Mouse (Mus musculus): ENCODE data around the gene Epb41l1. TPM values are rescaled to one million over a fixed set of nuclear protein-coding genes. Genes with fewer than 3 reads are reported as not detected.

The Epb41l1 gene
- polyA plus RNA-seq, 1 experiment, result 11.8 TPM

- 89% methylated on average over 7 of the region's 7 CpGs for WGBS
- Histone ChIP-seq H3K27me3 (ENCODE audit: control insufficient read depth, insufficient read depth, low read length) (0 out of 2 replicates have a peak, but pooled peaks cover 3% of the 10 kb centered on the region), H3K36me3 (ENCODE audit: control insufficient read depth, insufficient read depth, low read length) (no peaks in the 10 kb centered on the region), H3K4me1 (ENCODE audit: control insufficient read depth, insufficient read depth, insufficient read length, low read length) (peaks cover 7% of the 10 kb centered on the region), H3K27ac (ENCODE audit: insufficient read depth, low read depth, low read length) (no peak overlapping the region), H3K4me3 (ENCODE audit: low read depth, low read length) (no peak overlapping the region)
- TF ChIP-seq POLR2A (IDR thresholded peaks at IDR 0.05; ENCODE audit: low read depth, low read length) (no peak), CTCF (IDR thresholded peaks at IDR 0.05; ENCODE audit: extremely low read depth, insufficient read length, insufficient replicate concordance, low read depth, low read length) (no peak)
Measured at GRCm38 (mm10) chr2:156470938-156471337, 50.2 kb downstream of the Epb41l1 start.

DNA sequence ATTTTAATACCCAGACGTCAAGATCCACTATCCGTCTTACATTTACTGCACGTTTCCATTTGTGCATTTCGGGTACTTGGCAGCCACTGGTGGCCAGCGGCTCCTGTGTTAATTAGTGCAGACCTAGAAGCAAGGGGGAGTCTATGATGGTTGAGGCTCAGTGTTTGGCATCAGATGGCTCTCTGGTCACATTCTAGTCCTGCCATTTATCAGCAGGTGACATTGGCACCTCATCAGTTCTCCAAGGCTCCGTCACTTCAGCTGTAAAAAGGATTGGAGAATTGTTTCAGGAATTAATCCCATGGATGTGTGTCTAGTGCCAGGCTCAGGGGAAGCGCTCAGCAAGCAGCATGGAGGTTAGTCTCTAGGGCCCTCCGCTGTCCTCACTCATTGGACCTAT lies 51.6 kb downstream of the Epb41l1 start:
- TF ChIP-seq CTCF (IDR thresholded peaks at IDR 0.05; ENCODE audit: extremely low read depth, insufficient read length, insufficient replicate concordance, low read depth, low read length), result no peak
- H3K36me3 ChIP-seq (ENCODE audit: control insufficient read depth, insufficient read depth, low read length), result no peaks in the 10 kb centered on the region
- 93% methylated on average over 8 of the region's 8 CpGs for WGBS
- H3K27ac ChIP-seq (ENCODE audit: insufficient read depth, low read depth, low read length), result no peak overlapping the region
- peaks cover 8% of the 10 kb centered on the region for H3K27me3 ChIP-seq (ENCODE audit: control insufficient read depth, insufficient read depth, low read length)
- H3K4me1 ChIP-seq (ENCODE audit: control insufficient read depth, insufficient read depth, insufficient read length, low read length), result peaks cover 8% of the 10 kb centered on the region
- no peak overlapping the region for H3K4me3 ChIP-seq (ENCODE audit: low read depth, low read length)

- no peak overlapping the region for H3K27ac ChIP-seq (ENCODE audit: insufficient read depth, low read depth, low read length)
- H3K27me3 ChIP-seq (ENCODE audit: control insufficient read depth, insufficient read depth, low read length), result peaks cover 11% of the 10 kb centered on the region
- H3K36me3 ChIP-seq (ENCODE audit: control insufficient read depth, insufficient read depth, low read length), result no peaks in the 10 kb centered on the region
- peaks cover 8% of the 10 kb centered on the region for H3K4me1 ChIP-seq (ENCODE audit: control insufficient read depth, insufficient read depth, insufficient read length, low read length)
- H3K4me3 ChIP-seq (ENCODE audit: low read depth, low read length), result no peak overlapping the region
- TF ChIP-seq CTCF (IDR thresholded peaks at IDR 0.05; ENCODE audit: extremely low read depth, insufficient read length, insufficient replicate concordance, low read depth, low read length), result no peak
- no peak for TF ChIP-seq POLR2A (IDR thresholded peaks at IDR 0.05; ENCODE audit: low read depth, low read length)
- 82% methylated on average over 8 of the region's 8 CpGs for WGBS
Measured at GRCm38 (mm10) chr2:156473696-156474095, 53.0 kb downstream of the Epb41l1 start.

- Histone ChIP-seq H3K4me1 (ENCODE audit: control insufficient read depth, insufficient read depth, insufficient read length, low read length) (peaks cover 8% of the 10 kb centered on the region), H3K27ac (ENCODE audit: insufficient read depth, low read depth, low read length) (no peak overlapping the region), H3K27me3 (ENCODE audit: control insufficient read depth, insufficient read depth, low read length) (peaks cover 11% of the 10 kb centered on the region), H3K36me3 (ENCODE audit: control insufficient read depth, insufficient read depth, low read length) (no peaks in the 10 kb centered on the region), H3K4me3 (ENCODE audit: low read depth, low read length) (no peak overlapping the region)
- WGBS, result 56% methylated on average over 3 of the region's 3 CpGs
- TF ChIP-seq POLR2A (IDR thresholded peaks at IDR 0.05; ENCODE audit: low read depth, low read length), result no peak
- TF ChIP-seq CTCF (IDR thresholded peaks at IDR 0.05; ENCODE audit: extremely low read depth, insufficient read length, insufficient replicate concordance, low read depth, low read length), result no peak
Measured at GRCm38 (mm10) chr2:156474111-156474510, 53.4 kb downstream of the Epb41l1 start.

- 15% methylated on average over 12 of the region's 12 CpGs for WGBS
- H3K27ac ChIP-seq (ENCODE audit: insufficient read depth, low read depth, low read length), result no peak overlapping the region
- peaks cover 8% of the 10 kb centered on the region for H3K4me1 ChIP-seq (ENCODE audit: control insufficient read depth, insufficient read depth, insufficient read length, low read length)
- H3K27me3 ChIP-seq (ENCODE audit: control insufficient read depth, insufficient read depth, low read length), result peaks cover 11% of the 10 kb centered on the region
- H3K4me3 ChIP-seq (ENCODE audit: low read depth, low read length), result peak overlapping the region; percentile 67
- TF ChIP-seq CTCF (IDR thresholded peaks at IDR 0.05; ENCODE audit: extremely low read depth, insufficient read length, insufficient replicate concordance, low read depth, low read length), result no peak
- TF ChIP-seq POLR2A (IDR thresholded peaks at IDR 0.05; ENCODE audit: low read depth, low read length), result no peak
- H3K36me3 ChIP-seq (ENCODE audit: control insufficient read depth, insufficient read depth, low read length), result no peaks in the 10 kb centered on the region
Measured at GRCm38 (mm10) chr2:156474891-156475284, 54.2 kb downstream of the Epb41l1 start.

DNA sequence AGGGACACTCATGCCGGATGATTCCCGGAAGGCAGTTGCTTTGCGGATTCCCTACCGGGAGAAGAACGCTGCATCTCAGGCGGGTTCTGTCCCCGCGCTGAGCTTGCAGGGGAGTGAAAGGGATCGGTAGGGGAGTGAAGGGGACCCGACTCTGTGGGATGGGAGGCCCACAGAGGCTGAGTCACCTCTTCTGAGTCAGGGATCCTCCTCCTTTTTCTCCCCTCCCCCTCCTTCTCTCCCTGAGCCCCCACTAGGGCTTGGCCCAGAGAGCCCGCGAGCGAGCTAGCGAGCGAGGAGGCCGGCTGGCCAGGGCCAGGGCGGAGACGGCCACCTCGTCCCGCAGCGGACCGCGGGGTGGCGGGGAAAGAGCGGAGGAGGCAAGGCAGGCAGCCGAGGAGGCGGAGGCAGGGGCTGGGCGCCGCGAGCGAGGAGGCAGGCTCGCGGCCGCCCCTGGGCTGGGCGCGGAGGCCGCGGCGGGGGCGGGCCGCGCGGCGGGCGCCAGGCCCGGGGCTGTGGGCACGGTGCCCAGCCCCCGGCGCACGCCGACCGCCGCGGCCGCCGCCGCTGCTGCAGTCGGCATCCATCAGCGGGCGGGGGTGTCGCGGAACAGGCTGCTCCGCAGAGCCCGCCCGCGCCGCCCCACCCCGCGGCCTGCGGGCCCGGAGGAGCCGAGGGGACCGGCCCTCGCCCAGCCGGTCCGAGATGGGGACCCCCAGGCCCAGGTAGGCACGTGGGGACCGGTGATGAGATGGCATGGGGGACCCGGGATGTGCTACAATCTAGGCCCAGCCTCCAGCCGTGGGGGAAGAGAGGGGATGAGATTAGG lies 54.8 kb downstream of the Epb41l1 start:
- WGBS, result under 1% methylated on average over 59 of the region's 80 CpGs
- no peaks in the 10 kb centered on the region for H3K36me3 ChIP-seq (ENCODE audit: control insufficient read depth, insufficient read depth, low read length)
- TF ChIP-seq CTCF (IDR thresholded peaks at IDR 0.05; ENCODE audit: extremely low read depth, insufficient read length, insufficient replicate concordance, low read depth, low read length), result no peak
- peak; percentile 40; the same call in 1 of the 2 replicates for TF ChIP-seq POLR2A (IDR thresholded peaks at IDR 0.05; ENCODE audit: low read depth, low read length)
- H3K27me3 ChIP-seq (ENCODE audit: control insufficient read depth, insufficient read depth, low read length), result peaks cover 11% of the 10 kb centered on the region
- H3K4me1 ChIP-seq (ENCODE audit: control insufficient read depth, insufficient read depth, insufficient read length, low read length), result peaks cover 8% of the 10 kb centered on the region
- H3K4me3 ChIP-seq (ENCODE audit: low read depth, low read length), result peak overlapping the region; percentile 67
- H3K27ac ChIP-seq (ENCODE audit: insufficient read depth, low read depth, low read length), result peak overlapping the region; percentile 7; the same call in 1 of the 2 replicates

DNA sequence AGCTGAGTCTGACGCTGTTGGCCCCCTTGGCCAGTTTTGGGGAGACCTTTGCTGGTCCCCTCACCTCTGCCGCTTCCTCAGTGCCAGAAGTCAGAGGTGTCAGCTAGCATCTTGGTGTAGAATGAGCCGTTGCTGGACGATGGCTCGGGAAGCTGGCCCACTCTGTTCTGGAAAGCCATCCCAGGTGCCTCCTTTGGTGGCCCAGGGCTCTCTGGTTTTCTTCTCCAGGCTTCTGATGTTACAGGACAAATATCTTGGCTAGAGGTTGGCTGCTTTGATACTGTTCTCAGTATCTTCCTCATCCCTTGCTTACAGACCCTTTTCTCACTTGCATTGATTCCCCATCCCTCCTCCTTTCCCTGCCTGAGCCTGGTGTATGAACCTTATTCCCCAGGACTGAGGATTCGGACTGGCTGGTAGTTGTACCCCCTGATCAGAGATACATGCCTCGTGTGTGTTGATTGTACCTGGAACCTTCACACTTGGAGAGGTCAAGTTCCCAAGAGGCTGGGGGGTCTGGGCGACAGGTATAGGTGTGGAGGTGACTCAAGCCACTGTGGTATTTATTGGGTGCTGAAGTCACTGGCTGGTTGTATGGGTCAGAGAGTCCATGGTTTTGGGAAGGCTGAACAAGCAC lies 55.5 kb downstream of the Epb41l1 start:
- H3K27ac ChIP-seq (ENCODE audit: insufficient read depth, low read depth, low read length), result peak overlapping the region; percentile 7; the same call in 1 of the 2 replicates
- WGBS, result 55% methylated on average over 8 of the region's 8 CpGs
- TF ChIP-seq POLR2A (IDR thresholded peaks at IDR 0.05; ENCODE audit: low read depth, low read length) (no peak), CTCF (IDR thresholded peaks at IDR 0.05; ENCODE audit: extremely low read depth, insufficient read length, insufficient replicate concordance, low read depth, low read length) (no peak)

More for the DNA sequence above, 55.5 kb downstream of the Epb41l1 start:
- peaks cover 8% of the 10 kb centered on the region for H3K4me1 ChIP-seq (ENCODE audit: control insufficient read depth, insufficient read depth, insufficient read length, low read length)
- H3K36me3 ChIP-seq (ENCODE audit: control insufficient read depth, insufficient read depth, low read length), result no peaks in the 10 kb centered on the region
- H3K27me3 ChIP-seq (ENCODE audit: control insufficient read depth, insufficient read depth, low read length), result peaks cover 11% of the 10 kb centered on the region
- peak overlapping the region; percentile 67 for H3K4me3 ChIP-seq (ENCODE audit: low read depth, low read length)

Data from small intestine, adult 2 months (tissue).